Mouse (Mus musculus): ENCODE results near the gene Higd2a. TPM values are rescaled to one million over a fixed set of nuclear protein-coding genes. Genes with fewer than 3 reads are reported as not detected.

The Higd2a gene
- polyA plus RNA-seq, 1 experiment from 2014 or later, result 285 TPM

DNA sequence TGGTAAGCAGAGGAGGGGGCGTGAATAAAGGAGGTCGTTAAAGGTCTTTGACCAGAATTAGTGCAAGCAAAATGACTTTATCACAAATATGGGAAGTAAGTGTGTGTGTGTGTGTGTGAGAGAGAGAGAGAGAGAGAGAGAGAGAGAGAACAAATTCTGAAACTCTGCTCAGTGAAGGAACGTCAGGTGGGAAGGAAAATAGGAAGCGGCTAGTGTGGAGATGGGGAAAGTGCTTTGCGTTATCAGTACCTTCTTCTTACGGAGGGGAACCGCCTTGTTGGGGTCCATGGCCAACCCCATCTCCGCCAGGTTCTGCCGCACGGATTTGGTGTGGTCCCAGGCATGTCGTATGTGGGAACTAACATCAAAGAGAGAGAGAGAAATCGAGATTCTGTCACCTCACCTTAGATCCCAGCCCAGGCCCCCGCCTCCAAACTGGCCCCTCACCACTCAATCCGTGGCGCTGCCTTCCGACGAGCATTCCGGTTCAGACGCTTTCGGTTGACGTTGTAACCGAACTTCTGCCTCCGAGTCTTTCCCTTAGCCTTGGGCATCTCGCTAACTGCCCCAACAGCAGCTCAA is 502 bp upstream of the Higd2a start:
- H3K4me3 ChIP-seq (replicated peaks), result peak overlapping the region; percentile 94
- H3K9me3 ChIP-seq (replicated peaks), result no peaks in the 10 kb centered on the region
- no peaks in the 10 kb centered on the region for H3K27me3 ChIP-seq (replicated peaks)
- 1% methylated on average over 24 of the region's 24 CpGs for WGBS
- peaks cover 29% of the 10 kb centered on the region for H3K36me3 ChIP-seq
- H3K4me1 ChIP-seq, result peaks cover 40% of the 10 kb centered on the region
- H3K9ac ChIP-seq (replicated peaks), result peak overlapping the region; percentile 98
- ATAC-seq (ENCODE audit: low FRiP score), result peak; percentile 21; the same call in 1 of the 2 replicates
- peak overlapping the region; percentile 80 for H3K4me2 ChIP-seq
- peak overlapping the region; percentile 77 for H3K27ac ChIP-seq (replicated peaks)

DNA sequence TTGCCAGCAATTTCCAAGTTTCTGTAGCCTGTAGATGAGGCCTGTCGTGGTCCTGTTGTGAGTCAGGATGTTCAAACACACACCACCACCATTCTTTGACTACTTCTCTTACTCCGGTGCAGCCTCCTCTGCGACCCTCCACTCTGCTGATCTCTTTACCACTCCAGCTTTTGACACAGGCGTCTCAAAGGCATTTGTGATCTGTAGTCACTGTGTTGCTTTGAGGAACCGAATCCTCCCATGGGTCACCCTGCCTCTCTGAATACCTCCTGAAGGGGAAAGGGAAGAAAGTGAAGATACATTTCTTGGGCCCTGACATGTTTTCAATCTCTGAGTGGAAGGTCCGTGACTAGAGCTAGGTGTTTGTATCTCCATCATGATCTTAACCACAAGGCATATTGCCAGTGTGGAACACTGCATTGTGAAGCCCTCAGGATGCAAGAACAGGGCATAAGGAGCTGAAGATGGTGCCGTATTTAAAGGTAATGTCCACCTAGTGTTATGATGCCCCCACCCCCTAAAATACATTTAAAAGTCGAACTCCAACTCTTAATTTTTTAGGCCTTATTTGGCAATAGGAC is 1.9 kb downstream of the Higd2a start:
- 92% methylated on average over 8 of the region's 8 CpGs for WGBS
- Histone ChIP-seq H3K4me2 (peak overlapping the region; percentile 80), H3K9ac (replicated peaks) (no peak overlapping the region), H3K27me3 (replicated peaks) (no peaks in the 10 kb centered on the region), H3K27ac (replicated peaks) (no peak overlapping the region), H3K36me3 (peaks cover 26% of the 10 kb centered on the region), H3K4me3 (replicated peaks) (peak overlapping the region; percentile 94; the same call in 1 of the 2 replicates), H3K4me1 (peaks cover 47% of the 10 kb centered on the region), H3K9me3 (replicated peaks) (no peaks in the 10 kb centered on the region)
- ATAC-seq (ENCODE audit: low FRiP score), result no peak

DNA sequence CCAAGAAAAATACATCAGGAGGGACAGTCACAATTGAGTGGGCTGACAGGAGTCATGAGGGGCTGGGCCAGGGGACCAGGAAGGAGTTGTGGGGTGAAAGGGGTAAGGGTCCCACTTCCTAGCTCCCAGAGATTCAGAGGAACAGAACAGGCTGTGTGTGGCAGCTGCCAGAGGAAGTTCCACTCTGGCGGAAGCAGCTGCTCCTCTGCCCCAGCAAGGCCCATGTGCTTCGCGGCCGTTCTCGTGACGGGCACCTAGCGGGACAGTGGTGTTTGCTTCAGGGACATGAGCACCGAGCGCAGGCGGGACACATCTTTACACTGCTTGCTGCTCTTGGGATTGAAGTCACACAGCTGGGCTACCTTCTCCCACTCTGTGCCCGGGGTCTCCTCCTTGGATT is 3.6 kb downstream of the Higd2a start:
- Histone ChIP-seq H3K9ac (replicated peaks) (no peak overlapping the region), H3K4me1 (peaks cover 43% of the 10 kb centered on the region), H3K36me3 (peaks cover 44% of the 10 kb centered on the region), H3K27me3 (replicated peaks) (no peaks in the 10 kb centered on the region), H3K9me3 (replicated peaks) (no peaks in the 10 kb centered on the region), H3K4me3 (replicated peaks) (no peak overlapping the region), H3K27ac (replicated peaks) (no peak overlapping the region), H3K4me2 (no peak overlapping the region)
- WGBS, result 89% methylated on average over 11 of the region's 11 CpGs
- ATAC-seq (ENCODE audit: low FRiP score), result no peak

DNA sequence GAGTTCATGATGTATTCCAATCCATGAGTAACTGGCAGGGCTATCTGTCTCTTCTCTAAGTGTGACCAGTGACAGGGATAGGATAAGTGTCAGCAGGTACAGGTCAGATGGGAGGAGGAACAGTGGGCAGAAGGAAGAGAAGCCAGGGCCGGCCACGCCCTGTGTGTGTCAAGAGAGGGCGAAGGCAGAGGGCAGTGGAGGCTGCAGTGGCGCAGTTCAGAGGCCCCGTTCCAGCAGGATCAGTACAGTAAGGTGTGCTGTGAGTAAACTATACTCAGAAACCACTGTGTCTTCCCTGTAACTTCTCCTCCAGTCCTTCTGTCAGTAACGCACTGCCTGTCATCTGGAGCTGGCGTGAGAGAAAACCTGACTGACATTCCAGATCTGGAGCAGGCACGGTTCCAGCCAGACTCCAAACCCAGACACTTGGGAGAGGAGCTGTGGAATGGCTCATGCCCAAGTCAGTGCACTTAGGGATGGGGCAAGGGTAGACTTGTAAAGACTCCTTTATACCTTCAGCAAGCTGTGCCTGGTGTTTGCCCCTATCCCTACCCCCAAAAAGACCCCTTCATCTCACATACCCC is 6.2 kb downstream of the Higd2a start:
- no peak overlapping the region for H3K27ac ChIP-seq (replicated peaks)
- no peak overlapping the region for H3K4me3 ChIP-seq (replicated peaks)
- no peak for ATAC-seq (ENCODE audit: low FRiP score)
- H3K27me3 ChIP-seq (replicated peaks), result no peaks in the 10 kb centered on the region
- WGBS, result 84% methylated on average over 8 of the region's 8 CpGs
- no peaks in the 10 kb centered on the region for H3K9me3 ChIP-seq (replicated peaks)
- no peak overlapping the region for H3K9ac ChIP-seq (replicated peaks)
- H3K4me2 ChIP-seq, result no peak overlapping the region
- H3K36me3 ChIP-seq, result peaks cover 67% of the 10 kb centered on the region
- peaks cover 29% of the 10 kb centered on the region for H3K4me1 ChIP-seq

DNA sequence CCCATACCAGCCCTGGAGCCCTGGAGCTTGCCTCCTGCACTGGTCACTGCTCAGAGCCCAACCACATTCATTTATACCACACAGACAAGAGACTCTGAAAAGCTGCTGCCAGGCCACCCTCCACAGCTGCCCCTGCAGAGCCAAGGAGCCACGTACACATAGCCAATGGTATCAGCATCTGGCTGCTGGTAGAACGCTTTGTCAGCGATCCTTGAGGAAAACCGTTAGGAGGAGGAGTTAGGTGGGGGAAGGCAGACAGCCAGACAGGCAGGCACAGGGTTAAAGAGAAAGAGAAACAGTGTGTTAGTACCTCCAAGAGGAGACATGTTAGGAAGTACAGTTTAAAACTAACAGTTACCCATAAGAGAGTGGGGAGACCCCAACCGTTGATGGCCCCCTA is 6.9 kb downstream of the Higd2a start:
- Histone ChIP-seq H3K27ac (replicated peaks) (no peak overlapping the region; the same call in 1 of the 2 replicates), H3K36me3 (peaks cover 67% of the 10 kb centered on the region), H3K4me2 (no peak overlapping the region), H3K27me3 (replicated peaks) (no peaks in the 10 kb centered on the region), H3K9me3 (replicated peaks) (no peaks in the 10 kb centered on the region), H3K9ac (replicated peaks) (no peak overlapping the region), H3K4me1 (peaks cover 22% of the 10 kb centered on the region), H3K4me3 (replicated peaks) (no peak overlapping the region)
- ATAC-seq (ENCODE audit: low FRiP score), result no peak
- WGBS, result 70% methylated on average over 5 of the region's 5 CpGs

DNA sequence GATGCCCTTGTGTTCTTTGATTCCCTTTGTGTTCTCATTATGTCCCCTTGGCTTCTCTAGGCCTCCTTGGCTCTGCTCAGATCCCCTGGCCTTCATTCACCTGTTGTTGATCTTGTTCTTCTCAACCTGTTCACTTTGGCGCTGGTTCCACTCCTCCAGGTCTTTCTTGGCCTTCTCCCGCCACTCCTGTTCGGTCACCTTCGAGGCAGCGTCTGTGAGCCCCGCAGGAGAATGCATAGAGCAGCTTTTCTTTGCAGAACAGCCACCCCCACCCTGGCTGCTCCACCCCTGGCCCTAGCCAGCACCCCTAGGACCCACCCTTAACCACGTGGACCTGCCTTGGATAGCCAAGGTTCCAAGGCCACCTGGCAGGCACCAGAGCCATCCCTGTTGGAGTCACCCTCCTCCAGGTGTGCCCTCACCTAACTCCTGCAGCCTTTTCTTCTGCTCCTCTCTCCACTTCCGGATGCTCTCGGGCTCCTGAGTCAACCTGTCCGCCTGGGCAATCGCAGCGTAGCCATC is 8.7 kb downstream of the Higd2a start:
- H3K4me3 ChIP-seq (replicated peaks), result no peak overlapping the region
- H3K4me1 ChIP-seq, result peaks cover 15% of the 10 kb centered on the region
- H3K27ac ChIP-seq (replicated peaks), result no peak overlapping the region
- no peak overlapping the region for H3K9ac ChIP-seq (replicated peaks)
- 94% methylated on average over 12 of the region's 12 CpGs for WGBS
- H3K9me3 ChIP-seq (replicated peaks), result no peaks in the 10 kb centered on the region
- no peaks in the 10 kb centered on the region for H3K27me3 ChIP-seq (replicated peaks)
- no peak for ATAC-seq (ENCODE audit: low FRiP score)
- H3K4me2 ChIP-seq, result no peak overlapping the region
- peaks cover 67% of the 10 kb centered on the region for H3K36me3 ChIP-seq

DNA sequence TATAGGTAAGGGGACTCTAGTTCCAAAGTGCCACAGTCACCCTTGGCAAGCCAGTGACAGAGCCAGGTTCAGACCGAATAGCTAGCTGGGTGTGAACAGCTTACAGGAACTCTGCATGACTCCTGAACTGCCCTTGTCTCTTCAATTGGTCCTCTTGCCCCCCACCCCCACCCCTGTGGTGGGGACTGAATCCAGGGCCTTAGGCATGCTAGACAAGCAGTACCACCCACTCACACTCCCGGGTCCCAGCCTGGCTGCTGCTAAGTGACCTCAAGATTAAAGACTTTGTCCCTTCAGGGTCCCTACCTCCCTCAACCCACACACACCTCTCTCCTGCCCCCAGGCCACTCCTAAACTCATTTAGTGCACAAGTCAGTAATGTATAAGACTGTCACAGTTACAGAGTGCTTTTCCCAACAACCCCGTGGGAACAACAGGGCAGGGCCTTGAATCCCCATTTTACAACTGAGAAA is 12.7 kb downstream of the Higd2a start:
- Histone ChIP-seq H3K4me3 (replicated peaks) (no peak overlapping the region), H3K27me3 (replicated peaks) (no peaks in the 10 kb centered on the region), H3K36me3 (peaks cover 63% of the 10 kb centered on the region), H3K4me1 (peaks cover 17% of the 10 kb centered on the region), H3K4me2 (no peak overlapping the region), H3K9me3 (replicated peaks) (no peaks in the 10 kb centered on the region), H3K9ac (replicated peaks) (no peak overlapping the region), H3K27ac (replicated peaks) (no peak overlapping the region)
- no peak for ATAC-seq (ENCODE audit: low FRiP score)
- WGBS, result 17% methylated on average over 3 of the region's 3 CpGs

DNA sequence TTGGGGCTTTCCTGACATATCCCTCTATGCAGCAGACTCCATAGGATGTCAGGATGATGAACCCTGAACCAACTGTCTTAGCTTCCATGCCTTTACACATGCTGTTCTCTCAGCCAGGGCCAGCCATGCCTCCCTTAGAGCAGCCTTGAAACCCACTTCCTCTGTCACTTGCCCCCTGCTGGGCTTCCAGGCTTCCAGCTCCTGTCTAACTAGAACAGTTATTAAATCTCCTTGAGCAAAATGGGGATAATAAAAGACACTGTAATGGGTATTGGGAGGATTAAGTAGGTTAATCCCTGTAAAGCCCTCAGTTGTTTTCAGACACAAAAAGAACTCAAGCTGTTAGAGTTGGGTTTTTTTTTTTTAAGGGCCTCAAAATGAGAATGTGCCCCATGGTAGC is 13.5 kb downstream of the Higd2a start:
- H3K36me3 ChIP-seq, result peaks cover 55% of the 10 kb centered on the region
- ATAC-seq (ENCODE audit: low FRiP score), result no peak
- no peak overlapping the region for H3K9ac ChIP-seq (replicated peaks)
- no peak overlapping the region for H3K4me3 ChIP-seq (replicated peaks)
- no peak overlapping the region for H3K27ac ChIP-seq (replicated peaks)
- peaks cover 23% of the 10 kb centered on the region for H3K4me1 ChIP-seq
- H3K4me2 ChIP-seq, result no peak overlapping the region
- H3K9me3 ChIP-seq (replicated peaks), result no peaks in the 10 kb centered on the region
- no peaks in the 10 kb centered on the region for H3K27me3 ChIP-seq (replicated peaks)

DNA sequence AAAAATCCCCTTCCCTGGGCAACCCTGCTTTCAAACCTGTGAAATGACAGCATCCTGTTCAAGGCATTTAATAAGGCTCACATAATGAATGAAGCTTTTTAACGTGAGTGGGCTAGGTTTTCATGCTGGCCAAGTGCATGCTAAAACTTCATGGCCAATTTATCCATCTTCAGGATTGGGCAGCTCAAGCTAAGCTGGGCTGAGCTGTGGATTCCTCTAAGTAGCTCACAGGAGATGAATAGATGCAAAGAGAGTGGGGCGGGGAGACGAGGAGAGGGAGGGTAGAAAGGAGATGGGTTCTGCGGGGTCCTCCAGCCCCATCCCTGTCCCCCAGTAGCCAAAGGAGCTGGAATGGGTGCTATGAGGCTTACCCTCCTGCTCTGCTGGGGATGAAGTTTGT is 14.2 kb downstream of the Higd2a start:
- Histone ChIP-seq H3K4me3 (replicated peaks) (no peak overlapping the region), H3K27me3 (replicated peaks) (no peaks in the 10 kb centered on the region), H3K9me3 (replicated peaks) (no peaks in the 10 kb centered on the region), H3K4me1 (peaks cover 30% of the 10 kb centered on the region), H3K36me3 (peaks cover 48% of the 10 kb centered on the region), H3K9ac (replicated peaks) (no peak overlapping the region), H3K27ac (replicated peaks) (no peak overlapping the region), H3K4me2 (no peak overlapping the region)
- ATAC-seq (ENCODE audit: low FRiP score), result no peak
- 61% methylated on average over 4 of the region's 4 CpGs for WGBS

DNA sequence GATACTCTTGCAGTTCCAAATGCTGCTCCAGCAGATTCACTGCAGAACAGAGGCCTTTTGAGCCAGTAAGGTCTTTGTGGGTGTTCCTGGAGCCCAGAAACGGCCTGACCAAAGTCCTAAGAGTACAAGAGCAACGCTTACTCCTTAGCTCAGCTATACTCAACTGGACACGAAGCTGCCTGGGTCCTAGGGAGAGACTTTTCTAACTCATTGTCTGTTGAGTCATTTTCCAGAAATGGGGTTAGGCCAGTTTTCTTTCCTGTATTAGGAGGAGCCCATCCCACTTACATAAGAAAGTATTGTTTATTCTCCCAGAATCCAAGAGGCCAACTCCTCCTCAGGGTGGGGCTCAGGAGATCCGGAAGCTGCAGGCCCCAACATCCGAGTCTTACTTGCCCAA is 15.4 kb downstream of the Higd2a start:
- no peaks in the 10 kb centered on the region for H3K27me3 ChIP-seq (replicated peaks)
- no peak overlapping the region for H3K9ac ChIP-seq (replicated peaks)
- H3K4me3 ChIP-seq (replicated peaks), result no peak overlapping the region
- no peak overlapping the region for H3K27ac ChIP-seq (replicated peaks)
- WGBS, result 79% methylated on average over 5 of the region's 5 CpGs
- no peak overlapping the region for H3K4me2 ChIP-seq
- no peaks in the 10 kb centered on the region for H3K9me3 ChIP-seq (replicated peaks)
- H3K4me1 ChIP-seq, result peaks cover 42% of the 10 kb centered on the region
- H3K36me3 ChIP-seq, result peaks cover 37% of the 10 kb centered on the region
- no peak for ATAC-seq (ENCODE audit: low FRiP score)

DNA sequence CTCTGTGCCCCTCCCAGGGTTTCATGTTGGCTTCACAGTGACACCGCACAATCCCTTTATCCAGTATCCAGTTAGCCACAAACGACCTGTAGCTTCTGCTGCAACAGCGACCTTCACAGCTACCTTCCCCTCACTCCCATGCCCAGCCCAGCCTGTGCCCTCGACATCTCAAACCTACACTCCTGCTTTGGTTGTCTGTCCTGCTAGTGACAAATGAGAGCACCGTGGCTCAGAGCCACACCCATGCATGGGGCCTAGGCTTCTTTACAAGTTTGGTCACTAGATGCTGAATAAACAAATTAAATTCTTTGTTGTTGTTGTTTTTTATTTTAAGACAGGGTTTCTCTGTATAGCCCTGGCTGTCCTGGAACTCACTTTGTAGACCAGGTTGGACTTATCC is 17.2 kb downstream of the Higd2a start:
- Histone ChIP-seq H3K4me3 (replicated peaks) (no peak overlapping the region), H3K9ac (replicated peaks) (no peak overlapping the region)

DNA sequence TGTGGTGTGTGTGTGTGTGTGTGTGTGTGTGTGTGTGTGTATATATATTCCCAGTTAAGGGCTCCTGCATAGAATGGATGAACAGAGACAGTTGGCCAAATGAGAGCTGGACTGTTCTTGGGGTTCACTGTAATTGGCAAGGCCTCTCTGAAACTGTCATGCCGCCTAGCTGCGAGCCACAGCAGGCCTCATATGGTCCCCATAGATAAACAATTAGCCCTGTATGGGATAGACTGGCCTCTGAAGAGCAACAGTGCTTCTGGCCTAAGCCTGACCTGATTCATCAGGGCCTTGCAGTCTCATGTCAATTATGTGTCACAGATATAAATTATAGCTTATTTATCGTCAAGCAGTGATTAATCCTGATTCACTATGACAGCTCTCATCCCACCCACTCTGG is 18.0 kb downstream of the Higd2a start:
- Histone ChIP-seq H3K4me3 (replicated peaks) (no peak overlapping the region), H3K4me2 (peak overlapping the region; percentile 85), H3K4me1 (peaks cover 43% of the 10 kb centered on the region), H3K27me3 (replicated peaks) (no peaks in the 10 kb centered on the region), H3K27ac (replicated peaks) (no peak overlapping the region), H3K36me3 (peaks cover 27% of the 10 kb centered on the region), H3K9me3 (replicated peaks) (no peaks in the 10 kb centered on the region), H3K9ac (replicated peaks) (no peak overlapping the region)
- ATAC-seq (ENCODE audit: low FRiP score), result no peak
- 68% methylated on average over 3 of the region's 3 CpGs for WGBS

More for the DNA sequence above, 17.2 kb downstream of the Higd2a start:
- 75% methylated on average over 5 of the region's 5 CpGs for WGBS
- peaks cover 29% of the 10 kb centered on the region for H3K36me3 ChIP-seq
- H3K27ac ChIP-seq (replicated peaks), result no peak overlapping the region
- H3K27me3 ChIP-seq (replicated peaks), result no peaks in the 10 kb centered on the region
- H3K9me3 ChIP-seq (replicated peaks), result no peaks in the 10 kb centered on the region
- H3K4me1 ChIP-seq, result peaks cover 46% of the 10 kb centered on the region
- H3K4me2 ChIP-seq, result no peak overlapping the region
- no peak for ATAC-seq (ENCODE audit: low FRiP score)

All from neural tube, embryonic 15.5 days (tissue).